Mouse (Mus musculus) liver, embryonic 14.5 days (tissue): ENCODE data around the gene Lrrc7.

Experiments
- CTCF ChIP-seq: IDR thresholded peaks from 2 replicates; pipeline ENCODE4 v1.5.1; 2016; ENCODE audit warnings: antibody characterized with exemption, low read depth, control low read depth
- EP300 ChIP-seq: IDR thresholded peaks from 2 replicates; pipeline ENCODE4 v1.6.1; 2016; ENCODE audit warnings: antibody characterized with exemption, low read depth

GRCm38 (mm10) chr3:158278631-158279030 lies 283.4 kb downstream of the Lrrc7 start:
- no peak for TF ChIP-seq CTCF
- TF ChIP-seq EP300: no peak
